Mouse (Mus musculus): ENCODE measurements around the gene Txn1. TPM values are rescaled to one million over a fixed set of nuclear protein-coding genes. Genes with fewer than 3 reads are reported as not detected.

The Txn1 gene
- polyA plus RNA-seq, 1 experiment from 2014 or later, result 291 TPM

DNA sequence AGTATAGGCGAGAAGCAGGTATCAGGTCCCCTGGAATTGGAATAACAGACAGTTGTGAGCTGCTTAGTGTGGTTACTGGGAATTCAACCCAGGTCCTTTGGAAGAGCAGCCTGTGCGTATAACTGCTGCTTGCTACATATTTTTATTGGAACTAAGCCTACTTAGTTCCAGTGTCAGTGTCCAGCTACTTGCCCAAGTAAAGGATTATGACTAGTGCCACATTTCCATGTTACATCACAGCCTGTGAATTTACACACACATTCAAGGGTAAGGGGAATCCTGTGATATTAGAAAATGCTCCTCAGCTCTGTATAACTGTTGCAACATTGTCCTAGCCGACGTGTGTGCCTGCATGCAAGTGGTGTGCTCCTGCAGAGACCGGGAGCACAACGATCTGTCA is 18.9 kb downstream of the Txn1 start:
- no peak for ATAC-seq (ENCODE audit: low FRiP score, low read depth)
- 92% methylated on average over 6 of the region's 6 CpGs for WGBS
- Histone ChIP-seq H3K9me3 (no peaks in the 10 kb centered on the region), H3K4me2 (no peak overlapping the region), H3K4me3 (no peak overlapping the region), H3K36me3 (peaks cover 2% of the 10 kb centered on the region), H3K4me1 (replicated peaks) (no peaks in the 10 kb centered on the region), H3K27me3 (no peaks in the 10 kb centered on the region), H3K27ac (replicated peaks) (no peak overlapping the region), H3K9ac (no peak overlapping the region)

GRCm38 (mm10) chr4:57934181-57934580 is 22.0 kb downstream of the Txn1 start:
- H3K4me3 ChIP-seq, result no peak overlapping the region
- H3K4me1 ChIP-seq (replicated peaks), result no peaks in the 10 kb centered on the region
- H3K9me3 ChIP-seq, result no peaks in the 10 kb centered on the region
- no peaks in the 10 kb centered on the region for H3K36me3 ChIP-seq
- no peaks in the 10 kb centered on the region for H3K27me3 ChIP-seq
- no peak overlapping the region for H3K4me2 ChIP-seq
- 81% methylated on average over 5 of the region's 5 CpGs for WGBS
- ATAC-seq (ENCODE audit: low FRiP score, low read depth), result no peak
- H3K27ac ChIP-seq (replicated peaks), result no peak overlapping the region
- no peak overlapping the region for H3K9ac ChIP-seq

DNA sequence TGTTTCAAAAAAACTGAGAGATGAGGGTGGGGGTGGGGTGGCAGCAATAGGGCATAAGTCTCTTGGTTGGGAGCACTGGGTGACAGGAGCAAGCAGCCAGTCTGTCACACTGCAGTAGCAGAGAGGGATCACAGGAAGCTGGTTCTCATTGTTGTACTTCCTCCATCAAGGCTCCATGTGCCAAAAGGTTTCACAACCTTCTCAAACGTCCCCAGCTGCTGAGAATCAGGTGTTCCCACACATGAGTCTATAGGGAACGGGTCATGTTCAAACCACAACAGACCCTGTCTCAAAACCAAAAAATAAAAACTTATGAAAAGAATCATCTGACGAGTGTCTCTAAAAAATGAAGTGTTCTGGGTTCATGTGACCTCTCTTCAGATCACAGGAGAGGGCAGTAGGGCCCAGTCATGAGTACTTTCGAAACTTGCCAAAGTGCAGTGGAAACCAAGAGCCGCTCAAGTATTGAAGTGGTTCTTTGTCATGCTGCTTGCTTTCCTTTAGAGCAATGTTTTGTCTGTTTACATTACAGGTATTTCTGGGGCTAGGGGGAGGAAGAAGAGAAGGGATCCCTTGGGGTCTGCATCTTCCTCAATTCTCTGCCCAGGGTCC is 25.5 kb downstream of the Txn1 start:
- no peak for ATAC-seq (ENCODE audit: low FRiP score, low read depth)
- Histone ChIP-seq H3K4me2 (no peak overlapping the region), H3K9ac (no peak overlapping the region), H3K36me3 (no peaks in the 10 kb centered on the region), H3K27ac (replicated peaks) (no peak overlapping the region), H3K4me3 (no peak overlapping the region), H3K9me3 (no peaks in the 10 kb centered on the region), H3K4me1 (replicated peaks) (no peaks in the 10 kb centered on the region), H3K27me3 (no peaks in the 10 kb centered on the region)
- WGBS, result 82% methylated on average over 5 of the region's 5 CpGs

DNA sequence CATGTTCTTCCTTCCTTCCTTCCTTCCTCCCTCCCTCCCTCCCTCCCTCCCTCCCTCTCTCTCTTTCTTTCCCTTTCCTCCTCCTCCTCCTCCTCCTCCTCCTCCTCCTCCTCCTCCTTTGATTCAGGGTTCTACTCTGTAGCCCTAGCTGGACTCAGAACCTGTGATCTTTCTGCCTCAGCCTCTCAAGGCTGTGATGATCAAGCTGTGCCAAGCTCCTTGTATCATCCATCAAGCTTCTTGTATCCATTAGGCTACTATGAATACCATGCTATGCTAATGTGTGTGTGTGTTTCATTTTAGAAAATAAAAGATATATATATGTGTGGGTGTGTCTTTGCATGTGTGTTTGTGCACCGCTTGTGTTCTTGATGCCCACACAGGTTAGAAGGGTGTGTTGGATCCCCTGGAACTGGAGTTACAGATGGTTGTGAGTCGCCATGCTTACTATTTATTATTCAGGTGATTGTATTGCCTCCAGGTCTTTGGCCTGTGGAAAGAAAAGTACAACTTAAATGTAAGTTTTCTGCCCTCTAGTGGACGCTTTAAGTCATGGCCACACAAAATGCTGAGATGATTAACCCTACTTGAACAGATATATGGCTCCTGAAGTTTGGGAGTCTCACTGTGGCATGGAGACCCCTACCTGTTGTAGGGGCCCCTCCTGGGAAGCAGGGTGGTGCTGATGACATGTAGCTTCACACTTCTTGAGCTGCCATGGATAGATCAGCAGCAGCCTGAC is 28.6 kb downstream of the Txn1 start:
- Histone ChIP-seq H3K27me3 (no peaks in the 10 kb centered on the region), H3K36me3 (no peaks in the 10 kb centered on the region), H3K9me3 (no peaks in the 10 kb centered on the region), H3K27ac (replicated peaks) (no peak overlapping the region), H3K4me1 (replicated peaks) (no peaks in the 10 kb centered on the region), H3K9ac (no peak overlapping the region), H3K4me3 (no peak overlapping the region), H3K4me2 (no peak overlapping the region)
- 27% methylated on average over 3 of the region's 3 CpGs for WGBS
- peak; percentile 73; the same call in 1 of the 2 replicates for ATAC-seq (ENCODE audit: low FRiP score, low read depth)

GRCm38 (mm10) chr4:57924556-57925071 is 31.6 kb downstream of the Txn1 start:
- H3K36me3 ChIP-seq, result no peaks in the 10 kb centered on the region
- no peaks in the 10 kb centered on the region for H3K27me3 ChIP-seq
- no peaks in the 10 kb centered on the region for H3K9me3 ChIP-seq
- no peak overlapping the region for H3K4me2 ChIP-seq
- ATAC-seq (ENCODE audit: low FRiP score, low read depth), result no peak
- no peak overlapping the region for H3K4me3 ChIP-seq
- H3K9ac ChIP-seq, result no peak overlapping the region
- WGBS, result 68% methylated on average over 6 of the region's 6 CpGs
- H3K4me1 ChIP-seq (replicated peaks), result 0 out of 2 replicates have a peak, but pooled peaks cover 4% of the 10 kb centered on the region
- no peak overlapping the region for H3K27ac ChIP-seq (replicated peaks)

GRCm38 (mm10) chr4:57922171-57922570 is 34.0 kb downstream of the Txn1 start:
- Histone ChIP-seq H3K9me3 (no peaks in the 10 kb centered on the region), H3K27ac (replicated peaks) (no peak overlapping the region), H3K27me3 (no peaks in the 10 kb centered on the region), H3K4me3 (no peak overlapping the region), H3K4me1 (replicated peaks) (0 out of 2 replicates have a peak, but pooled peaks cover 4% of the 10 kb centered on the region), H3K9ac (no peak overlapping the region), H3K4me2 (no peak overlapping the region), H3K36me3 (no peaks in the 10 kb centered on the region)
- WGBS, result 18% methylated on average over 5 of the region's 5 CpGs
- ATAC-seq (ENCODE audit: low FRiP score, low read depth), result 0 out of 2 replicates have a peak, but pooled peaks have one; percentile 39

DNA sequence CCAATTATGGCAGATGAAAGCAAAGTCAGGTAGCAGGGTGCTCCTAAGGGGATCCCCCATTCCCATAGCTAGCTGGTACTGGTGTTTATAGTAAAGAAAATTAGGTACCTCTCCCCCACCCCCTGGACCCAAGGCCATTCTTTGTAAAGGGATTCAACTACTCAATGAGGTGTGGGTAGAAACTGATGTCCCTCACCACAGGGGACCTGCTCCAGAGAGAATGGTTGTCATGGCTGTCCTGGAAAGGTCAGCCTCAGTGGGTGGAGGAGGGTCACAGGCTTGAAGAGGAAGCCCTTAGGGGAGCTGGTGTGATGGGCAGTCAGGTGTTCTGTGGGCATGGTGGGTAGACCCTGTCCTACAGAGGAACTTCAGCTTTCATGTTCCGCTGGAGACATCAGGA is 35.7 kb downstream of the Txn1 start:
- WGBS, result 67% methylated on average over 1 of the region's 1 CpGs
- Histone ChIP-seq H3K4me2 (no peak overlapping the region), H3K27me3 (no peaks in the 10 kb centered on the region), H3K4me1 (replicated peaks) (0 out of 2 replicates have a peak, but pooled peaks cover 9% of the 10 kb centered on the region), H3K9ac (no peak overlapping the region), H3K36me3 (no peaks in the 10 kb centered on the region), H3K27ac (replicated peaks) (no peak overlapping the region), H3K4me3 (no peak overlapping the region), H3K9me3 (no peaks in the 10 kb centered on the region)
- ATAC-seq (ENCODE audit: low FRiP score, low read depth), result no peak

DNA sequence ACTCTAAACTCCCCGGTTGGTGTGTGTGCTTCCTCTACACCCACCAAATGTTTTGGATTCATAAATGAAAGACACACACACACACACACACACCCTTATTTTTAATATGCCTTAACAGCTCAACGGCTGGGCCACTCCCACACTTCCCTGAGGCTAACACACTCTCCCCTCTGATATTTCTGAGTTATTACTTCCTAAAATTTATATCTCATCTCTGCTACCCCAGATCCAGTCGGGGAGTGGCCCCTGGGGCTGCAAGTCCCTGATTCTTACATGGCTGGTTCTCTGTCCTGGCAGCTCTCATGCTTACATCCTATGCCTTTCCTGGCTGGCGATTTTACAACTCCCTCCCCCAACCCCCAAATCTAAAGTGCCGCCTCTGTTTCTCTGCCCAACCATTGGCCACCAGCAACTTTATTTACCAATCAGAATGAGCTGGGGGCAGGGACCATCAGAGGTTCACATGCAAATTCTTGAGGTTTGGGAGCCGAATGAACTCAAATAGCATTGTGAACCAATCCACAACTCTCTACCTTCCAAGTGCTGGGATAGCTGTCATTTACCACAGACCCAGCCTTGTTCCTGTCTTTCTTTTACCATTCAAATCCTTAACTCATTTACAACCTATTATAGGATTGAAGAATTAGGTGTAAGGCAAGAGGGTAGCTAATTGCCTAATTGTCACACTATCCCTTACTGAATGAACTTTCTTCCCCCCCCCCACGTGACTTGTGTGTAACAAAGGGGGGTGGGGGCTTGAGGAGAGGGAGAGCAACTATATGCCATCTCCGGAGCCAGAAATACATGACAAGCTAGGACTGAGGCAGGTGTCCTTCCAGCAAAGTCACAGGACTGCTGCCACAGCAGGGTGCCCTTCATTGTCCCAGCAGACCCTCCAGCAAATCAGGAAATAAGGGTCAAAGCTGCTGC is 36.5 kb downstream of the Txn1 start:
- 16% methylated on average over 8 of the region's 8 CpGs for WGBS
- Histone ChIP-seq H3K4me3 (no peak overlapping the region), H3K9me3 (no peaks in the 10 kb centered on the region), H3K4me1 (replicated peaks) (0 out of 2 replicates have a peak, but pooled peaks cover 9% of the 10 kb centered on the region), H3K9ac (no peak overlapping the region), H3K36me3 (no peaks in the 10 kb centered on the region), H3K27me3 (no peaks in the 10 kb centered on the region), H3K4me2 (no peak overlapping the region), H3K27ac (replicated peaks) (no peak overlapping the region)
- ATAC-seq (ENCODE audit: low FRiP score, low read depth), result no peak

DNA sequence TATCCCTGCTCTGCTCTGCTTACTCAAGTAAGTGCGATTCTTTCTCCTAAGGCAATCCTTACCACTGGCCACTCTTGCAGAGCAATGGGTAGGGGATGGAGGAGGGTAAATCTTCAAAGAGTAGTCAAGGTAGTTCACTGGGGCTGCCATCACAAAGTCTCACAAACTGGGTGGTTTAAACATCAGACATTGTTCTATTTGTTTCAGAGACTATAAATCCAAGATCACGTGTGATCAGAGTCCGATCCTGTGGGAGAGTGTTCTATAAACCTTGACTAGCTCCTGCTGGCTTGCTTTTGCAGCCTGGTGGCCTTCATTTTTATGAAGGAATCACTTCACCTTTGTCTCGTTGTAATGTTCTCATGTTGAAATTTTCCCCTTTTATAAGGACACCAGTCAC is 39.5 kb downstream of the Txn1 start:
- Histone ChIP-seq H3K27ac (replicated peaks) (no peak overlapping the region), H3K27me3 (no peaks in the 10 kb centered on the region), H3K9me3 (no peaks in the 10 kb centered on the region), H3K36me3 (no peaks in the 10 kb centered on the region), H3K4me2 (no peak overlapping the region), H3K9ac (no peak overlapping the region), H3K4me3 (no peak overlapping the region), H3K4me1 (replicated peaks) (0 out of 2 replicates have a peak, but pooled peaks cover 5% of the 10 kb centered on the region)
- ATAC-seq (ENCODE audit: low FRiP score, low read depth), result no peak
- 79% methylated on average over 4 of the region's 4 CpGs for WGBS

GRCm38 (mm10) chr4:57916201-57916661 is 40.0 kb downstream of the Txn1 start, which contains the start of gene D630039A03Rik:
Gene D630039A03Rik, minus strand, starts transcription at chr4:57916297.
- 28% methylated on average over 9 of the region's 9 CpGs for WGBS
- Histone ChIP-seq H3K4me1 (replicated peaks) (0 out of 2 replicates have a peak, but pooled peaks cover 5% of the 10 kb centered on the region), H3K27me3 (no peaks in the 10 kb centered on the region), H3K9me3 (no peaks in the 10 kb centered on the region), H3K36me3 (no peaks in the 10 kb centered on the region), H3K27ac (replicated peaks) (no peak within 1 kb of the TSS), H3K4me2 (peak within 1 kb of the TSS; percentile 28), H3K9ac (no peak within 1 kb of the TSS), H3K4me3 (no peak within 1 kb of the TSS)
- no peak for ATAC-seq (ENCODE audit: low FRiP score, low read depth)

- WGBS, result 40% methylated on average over 17 of the region's 17 CpGs
- no peaks in the 10 kb centered on the region for H3K9me3 ChIP-seq
- no peaks in the 10 kb centered on the region for H3K27me3 ChIP-seq
- no peak overlapping the region for H3K9ac ChIP-seq
- ATAC-seq (ENCODE audit: low FRiP score, low read depth), result peak; percentile 51; the same call in 1 of the 2 replicates
- 0 out of 2 replicates have a peak, but pooled peaks cover 5% of the 10 kb centered on the region for H3K4me1 ChIP-seq (replicated peaks)
- no peak overlapping the region for H3K27ac ChIP-seq (replicated peaks)
- H3K36me3 ChIP-seq, result no peaks in the 10 kb centered on the region
- no peak overlapping the region for H3K4me3 ChIP-seq
- peak overlapping the region; percentile 28 for H3K4me2 ChIP-seq
These were observed 40.8 kb downstream of the Txn1 start for GRCm38 (mm10) chr4:57915216-57915965.
